Comparison of ENCODE assay signal across 1 mouse cellular context in genomic region chr19:4144550-4145498, GRCm38 (mm10).
TF ChIP-seq lines count a peak whose summit lies in the region.

No protein-coding gene starts in this region.

TF ChIP-seq in CH12.LX, 34 proteins besides CTCF, POLR2A, EP300 and RAD21:
- TF ChIP-seq ZC3H11A (IDR thresholded peaks at IDR 0.05; ENCODE audit: low read depth, low read length) (no peak), BHLHE40 (IDR thresholded peaks at IDR 0.05; ENCODE audit: low read depth, low read length) (peak; percentile 69), CHD1 (IDR thresholded peaks at IDR 0.05; ENCODE audit: low read depth, low read length) (0 out of 2 replicates have a peak, but pooled peaks have one; percentile 23), KAT2A (IDR thresholded peaks at IDR 0.05; ENCODE audit: insufficient replicate concordance, low read length) (no peak), TCF12 (IDR thresholded peaks at IDR 0.05; ENCODE audit: low read depth, low read length) (peak; percentile 73), GABPA (IDR thresholded peaks at IDR 0.05; ENCODE audit: insufficient replicate concordance, low read depth, low read length) (no peak), USF2 (conservative IDR thresholded peaks at IDR 0.05; ENCODE audit: low read depth, low read length) (0 out of 2 replicates have a peak, but pooled peaks have one; percentile 4), TBP (conservative IDR thresholded peaks at IDR 0.05; ENCODE audit: low read depth, low read length) (0 out of 2 replicates have a peak, but pooled peaks have one; percentile 29), MAX (IDR thresholded peaks at IDR 0.05; ENCODE audit: low read length) (peak; percentile 81), JUN (IDR thresholded peaks at IDR 0.05; ENCODE audit: insufficient read depth, low read depth, low read length) (peak; percentile 69), ZMIZ1 (IDR thresholded peaks at IDR 0.05; ENCODE audit: low read depth, low read length) (no peak), NELFE (IDR thresholded peaks at IDR 0.05; ENCODE audit: low read depth, low read length) (no peak), MYC (IDR thresholded peaks at IDR 0.05; ENCODE audit: low read depth, low read length) (peak; percentile 84), IRF4 (IDR thresholded peaks at IDR 0.05; ENCODE audit: low read depth, low read length) (no peak), NRF1 (IDR thresholded peaks at IDR 0.05; ENCODE audit: low read depth, low read length) (no peak), JUND (conservative IDR thresholded peaks at IDR 0.05; ENCODE audit: low read depth, low read length) (peak; percentile 44; the same call in 1 of the 2 replicates), PAX5 (IDR thresholded peaks at IDR 0.05; ENCODE audit: low read length) (no peak), ETS1 (conservative IDR thresholded peaks at IDR 0.05; ENCODE audit: low read depth, low read length) (peak; percentile 81), SIN3A (IDR thresholded peaks at IDR 0.05; ENCODE audit: low read length) (no peak; the same call in 1 of the 2 replicates), MXI1 (IDR thresholded peaks at IDR 0.05; ENCODE audit: low read depth, low read length) (0 out of 2 replicates have a peak, but pooled peaks have one; percentile 36), ZKSCAN1 (IDR thresholded peaks at IDR 0.05; ENCODE audit: borderline replicate concordance, low read depth, low read length) (no peak), RCOR1 (conservative IDR thresholded peaks at IDR 0.05; ENCODE audit: low read depth, low read length) (no peak), MEF2A (IDR thresholded peaks at IDR 0.05; ENCODE audit: borderline replicate concordance, low read depth, low read length) (peak; percentile 32; the same call in 1 of the 2 replicates), ELF1 (IDR thresholded peaks at IDR 0.05; ENCODE audit: low read depth, low read length) (peak; percentile 49)
